Mouse (Mus musculus): Measurements from ENCODE around the gene Sema3b.
A peak's percentile ranks its signal among the peaks of the same experiment; 100 is the strongest.

Sema3b gene

GRCm38 (mm10) chr9:107612191-107612944, 3.3 kb upstream of the Sema3b start:
- peak; percentile 100 for DNase-seq

- no peak for DNase-seq
Measured at GRCm38 (mm10) chr9:107611456-107612190, 2.6 kb upstream of the Sema3b start.

- DNase-seq = no peak
Measured at GRCm38 (mm10) chr9:107609433-107609830, 403 bp upstream of the Sema3b start.

GRCm38 (mm10) chr9:107607653-107608245, 1.3 kb downstream of the Sema3b start:
- no peak for DNase-seq

GRCm38 (mm10) chr9:107607036-107607435, 2.0 kb downstream of the Sema3b start:
- no peak for DNase-seq

GRCm38 (mm10) chr9:107606591-107606990, 2.4 kb downstream of the Sema3b start:
- no peak for DNase-seq

GRCm38 (mm10) chr9:107605041-107605661, 3.9 kb downstream of the Sema3b start:
- DNase-seq = no peak

GRCm38 (mm10) chr9:107603251-107603650, 5.8 kb downstream of the Sema3b start:
- no peak for DNase-seq

GRCm38 (mm10) chr9:107602068-107602648, 6.9 kb downstream of the Sema3b start:
- peak; percentile 98 to 100 for DNase-seq

GRCm38 (mm10) chr9:107601275-107601674, 7.8 kb downstream of the Sema3b start:
- DNase-seq = no peak

GRCm38 (mm10) chr9:107600745-107601144, 8.3 kb downstream of the Sema3b start:
- peak in 1 of 2 experiments; percentile 73 for DNase-seq

- DNase-seq = peak; percentile 72 to 74
Measured at GRCm38 (mm10) chr9:107599842-107600241, 9.2 kb downstream of the Sema3b start.

- no peak for DNase-seq
Measured at GRCm38 (mm10) chr9:107599433-107599832, 9.6 kb downstream of the Sema3b start.

GRCm38 (mm10) chr9:107598385-107598784, 10.6 kb downstream of the Sema3b start:
- DNase-seq = no peak

- DNase-seq = no peak
Measured at GRCm38 (mm10) chr9:107596619-107597569, 12.1 kb downstream of the Sema3b start.

- DNase-seq = no peak
Measured at GRCm38 (mm10) chr9:107594281-107595062, 14.6 kb downstream of the Sema3b start.

GRCm38 (mm10) chr9:107593101-107593976, 15.7 kb downstream of the Sema3b start:
- DNase-seq = peak; percentile 89 to 91

GRCm38 (mm10) chr9:107590773-107591060, 18.3 kb downstream of the Sema3b start:
- no peak for DNase-seq

GRCm38 (mm10) chr9:107590058-107590772, 18.8 kb downstream of the Sema3b start:
- peak; percentile 39 to 44 for DNase-seq
